Mouse (Mus musculus): Measurements from ENCODE around the gene Klk5. TPM values are rescaled to one million over a fixed set of nuclear protein-coding genes. Genes with fewer than 3 reads are reported as not detected.

The Klk5 gene
- polyA plus RNA-seq, 1 experiment from 2014 or later: 1.1 TPM

DNA sequence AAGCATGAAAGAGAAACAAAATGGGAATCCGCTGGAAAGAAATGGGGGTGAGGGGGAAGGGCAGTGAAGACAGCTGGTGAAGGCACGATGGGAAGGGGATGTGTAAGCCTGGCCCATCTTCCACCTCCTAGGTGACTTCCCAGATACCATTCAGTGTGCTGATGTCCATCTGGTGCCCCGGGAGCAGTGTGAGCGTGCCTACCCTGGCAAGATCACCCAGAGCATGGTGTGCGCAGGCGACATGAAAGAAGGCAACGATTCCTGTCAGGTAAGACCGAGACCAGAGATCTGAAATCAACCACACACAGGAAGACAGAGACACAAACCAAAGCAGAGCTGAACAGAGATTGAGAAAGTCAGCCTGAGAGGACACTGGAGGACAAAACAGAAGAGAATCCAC is 12.8 kb upstream of the Klk5 start:
- H3K4me3 ChIP-seq: no peak overlapping the region
- H3K27me3 ChIP-seq: no peaks in the 10 kb centered on the region
- H3K36me3 ChIP-seq: no peaks in the 10 kb centered on the region
- 91% methylated on average over 8 of the region's 8 CpGs for WGBS
- no peaks in the 10 kb centered on the region for H3K9me3 ChIP-seq
- no peak overlapping the region for H3K27ac ChIP-seq
- H3K4me1 ChIP-seq: no peaks in the 10 kb centered on the region
- H3K4me2 ChIP-seq: no peak overlapping the region
- no peak for ATAC-seq (ENCODE audit: insufficient number of reproducible peaks, insufficient read depth, low FRiP score, low TSS enrichment, low read depth)
- no peak overlapping the region for H3K9ac ChIP-seq

- no peak for ATAC-seq (ENCODE audit: insufficient number of reproducible peaks, insufficient read depth, low FRiP score, low TSS enrichment, low read depth)
These were observed 2.0 kb downstream of the Klk5 start for GRCm38 (mm10) chr7:43843801-43844200.

GRCm38 (mm10) chr7:43851616-43852015 is 9.8 kb downstream of the Klk5 start:
- H3K4me1 ChIP-seq: no peaks in the 10 kb centered on the region
- H3K27me3 ChIP-seq: no peaks in the 10 kb centered on the region
- no peaks in the 10 kb centered on the region for H3K9me3 ChIP-seq
- H3K36me3 ChIP-seq: no peaks in the 10 kb centered on the region
- no peak overlapping the region for H3K9ac ChIP-seq
- no peak overlapping the region for H3K4me2 ChIP-seq
- H3K27ac ChIP-seq: no peak overlapping the region
- no peak for ATAC-seq (ENCODE audit: insufficient number of reproducible peaks, insufficient read depth, low FRiP score, low TSS enrichment, low read depth)
- 91% methylated on average over 6 of the region's 6 CpGs for WGBS
- no peak overlapping the region for H3K4me3 ChIP-seq

More at GRCm38 (mm10) chr7:43843801-43844200, 2.0 kb downstream of the Klk5 start:
- no peak overlapping the region for H3K27ac ChIP-seq
- no peaks in the 10 kb centered on the region for H3K27me3 ChIP-seq
- no peak overlapping the region for H3K9ac ChIP-seq
- no peak overlapping the region for H3K4me2 ChIP-seq
- H3K9me3 ChIP-seq: no peaks in the 10 kb centered on the region
- no peak overlapping the region for H3K4me3 ChIP-seq
- WGBS: 91% methylated on average over 4 of the region's 4 CpGs
- H3K4me1 ChIP-seq: no peaks in the 10 kb centered on the region
- H3K36me3 ChIP-seq: no peaks in the 10 kb centered on the region

GRCm38 (mm10) chr7:43854642-43855380 is 13.0 kb downstream of the Klk5 start:
- no peak for ATAC-seq (ENCODE audit: insufficient number of reproducible peaks, insufficient read depth, low FRiP score, low TSS enrichment, low read depth)
- Histone ChIP-seq H3K36me3 (no peaks in the 10 kb centered on the region), H3K27ac (no peak overlapping the region), H3K9ac (no peak overlapping the region), H3K27me3 (no peaks in the 10 kb centered on the region), H3K4me3 (no peak overlapping the region), H3K9me3 (no peaks in the 10 kb centered on the region), H3K4me1 (no peaks in the 10 kb centered on the region), H3K4me2 (no peak overlapping the region)
- WGBS: 74% methylated on average over 9 of the region's 9 CpGs

DNA sequence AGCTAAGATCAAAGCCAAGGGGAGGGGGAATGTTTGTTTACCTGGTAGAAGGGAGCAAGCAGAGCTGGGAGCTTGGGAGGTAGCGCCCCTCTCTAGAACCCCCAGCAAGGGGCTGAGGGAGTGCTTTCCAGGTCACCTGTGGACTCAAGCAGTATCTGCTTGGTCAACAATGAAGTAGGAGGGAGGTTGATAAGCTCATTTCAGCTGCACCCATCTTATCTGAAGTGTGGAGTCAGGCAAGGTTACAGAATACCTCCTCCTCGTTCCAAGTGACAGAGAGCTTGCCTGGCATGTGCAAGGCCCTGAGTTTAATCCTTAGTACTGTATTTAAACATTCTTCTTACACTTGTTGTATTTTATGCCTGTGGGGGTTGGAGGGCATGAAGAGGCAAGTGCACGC is 13.9 kb downstream of the Klk5 start:
- ATAC-seq (ENCODE audit: insufficient number of reproducible peaks, insufficient read depth, low FRiP score, low TSS enrichment, low read depth): no peak
- Histone ChIP-seq H3K9ac (no peak overlapping the region), H3K4me2 (no peak overlapping the region), H3K9me3 (no peaks in the 10 kb centered on the region), H3K4me3 (no peak overlapping the region), H3K4me1 (no peaks in the 10 kb centered on the region), H3K36me3 (no peaks in the 10 kb centered on the region), H3K27me3 (no peaks in the 10 kb centered on the region), H3K27ac (no peak overlapping the region)
- WGBS: 72% methylated on average over 3 of the region's 3 CpGs

DNA sequence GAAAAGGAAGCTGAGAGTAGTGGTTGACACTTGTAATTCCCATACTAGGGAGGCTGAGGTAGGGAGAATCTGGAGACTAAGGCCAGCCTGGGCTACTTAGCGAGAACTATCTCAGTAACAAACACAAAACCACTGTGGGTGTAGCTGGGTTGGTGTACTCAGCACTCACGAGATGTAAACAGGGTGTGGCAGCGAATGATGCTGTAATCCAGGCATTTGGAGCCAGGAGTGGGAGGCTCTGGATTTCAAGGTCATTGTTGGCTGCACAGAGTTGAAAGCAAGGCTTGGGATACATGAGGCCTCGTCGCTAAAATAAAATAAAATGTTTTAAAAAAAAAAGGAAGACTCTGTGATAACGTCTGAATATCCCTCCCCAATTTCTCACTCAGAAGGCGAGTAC is 14.5 kb downstream of the Klk5 start:
- Histone ChIP-seq H3K9me3 (no peaks in the 10 kb centered on the region), H3K27ac (no peak overlapping the region), H3K4me3 (no peak overlapping the region), H3K9ac (no peak overlapping the region), H3K27me3 (no peaks in the 10 kb centered on the region), H3K36me3 (no peaks in the 10 kb centered on the region), H3K4me1 (no peaks in the 10 kb centered on the region), H3K4me2 (no peak overlapping the region)
- WGBS: 83% methylated on average over 7 of the region's 7 CpGs
- ATAC-seq (ENCODE audit: insufficient number of reproducible peaks, insufficient read depth, low FRiP score, low TSS enrichment, low read depth): no peak

GRCm38 (mm10) chr7:43857501-43857900 is 15.7 kb downstream of the Klk5 start:
- 90% methylated on average over 12 of the region's 12 CpGs for WGBS
- no peak overlapping the region for H3K27ac ChIP-seq
- no peaks in the 10 kb centered on the region for H3K36me3 ChIP-seq
- no peak overlapping the region for H3K4me3 ChIP-seq
- H3K27me3 ChIP-seq: no peaks in the 10 kb centered on the region
- H3K4me1 ChIP-seq: no peaks in the 10 kb centered on the region
- H3K9ac ChIP-seq: no peak overlapping the region
- no peak overlapping the region for H3K4me2 ChIP-seq
- ATAC-seq (ENCODE audit: insufficient number of reproducible peaks, insufficient read depth, low FRiP score, low TSS enrichment, low read depth): no peak
- no peaks in the 10 kb centered on the region for H3K9me3 ChIP-seq

- ATAC-seq (ENCODE audit: insufficient number of reproducible peaks, insufficient read depth, low FRiP score, low TSS enrichment, low read depth): no peak
- no peak overlapping the region for H3K4me2 ChIP-seq
- H3K4me3 ChIP-seq: no peak overlapping the region
- H3K27me3 ChIP-seq: no peaks in the 10 kb centered on the region
- H3K9ac ChIP-seq: no peak overlapping the region
- H3K27ac ChIP-seq: no peak overlapping the region
- no peaks in the 10 kb centered on the region for H3K4me1 ChIP-seq
- WGBS: 69% methylated on average over 8 of the region's 8 CpGs
- no peaks in the 10 kb centered on the region for H3K36me3 ChIP-seq
- no peaks in the 10 kb centered on the region for H3K9me3 ChIP-seq
These were observed 18.6 kb downstream of the Klk5 start for GRCm38 (mm10) chr7:43860411-43860810.

GRCm38 (mm10) chr7:43873237-43873636 is 31.5 kb downstream of the Klk5 start:
- 2% methylated on average over 10 of the region's 10 CpGs for WGBS
- H3K4me3 ChIP-seq: no peak overlapping the region
- H3K4me2 ChIP-seq: no peak overlapping the region
- no peaks in the 10 kb centered on the region for H3K27me3 ChIP-seq
- no peaks in the 10 kb centered on the region for H3K9me3 ChIP-seq
- H3K9ac ChIP-seq: no peak overlapping the region; the same call in 1 of the 2 replicates
- H3K27ac ChIP-seq: no peak overlapping the region
- ATAC-seq (ENCODE audit: insufficient number of reproducible peaks, insufficient read depth, low FRiP score, low TSS enrichment, low read depth): no peak
- H3K4me1 ChIP-seq: no peaks in the 10 kb centered on the region
- H3K36me3 ChIP-seq: no peaks in the 10 kb centered on the region

- Histone ChIP-seq H3K27me3 (no peaks in the 10 kb centered on the region), H3K4me3 (no peak overlapping the region), H3K4me1 (no peaks in the 10 kb centered on the region), H3K27ac (no peak overlapping the region), H3K36me3 (no peaks in the 10 kb centered on the region), H3K9me3 (no peaks in the 10 kb centered on the region), H3K9ac (0 out of 2 replicates have a peak overlapping the region, but pooled peaks have one; percentile 16), H3K4me2 (no peak overlapping the region)
- no peak for ATAC-seq (ENCODE audit: insufficient number of reproducible peaks, insufficient read depth, low FRiP score, low TSS enrichment, low read depth)
- WGBS: 36% methylated on average over 3 of the region's 3 CpGs
These were observed 31.9 kb downstream of the Klk5 start for GRCm38 (mm10) chr7:43873674-43874073.

GRCm38 (mm10) chr7:43874868-43875375 is 33.2 kb downstream of the Klk5 start:
- WGBS: 70% methylated on average over 6 of the region's 6 CpGs
- Histone ChIP-seq H3K27me3 (no peaks in the 10 kb centered on the region), H3K4me1 (no peaks in the 10 kb centered on the region), H3K4me3 (no peak overlapping the region), H3K4me2 (no peak overlapping the region), H3K27ac (no peak overlapping the region), H3K36me3 (no peaks in the 10 kb centered on the region), H3K9ac (no peak overlapping the region), H3K9me3 (no peaks in the 10 kb centered on the region)
- no peak for ATAC-seq (ENCODE audit: insufficient number of reproducible peaks, insufficient read depth, low FRiP score, low TSS enrichment, low read depth)

GRCm38 (mm10) chr7:43876444-43876843 is 34.7 kb downstream of the Klk5 start:
- Histone ChIP-seq H3K27ac (peak overlapping the region; percentile 22; the same call in 1 of the 2 replicates), H3K9ac (no peak overlapping the region), H3K27me3 (peaks cover 2% of the 10 kb centered on the region; the same call in 1 of the 2 replicates), H3K4me1 (0 out of 2 replicates have a peak, but pooled peaks cover 3% of the 10 kb centered on the region), H3K36me3 (no peaks in the 10 kb centered on the region), H3K4me3 (no peak overlapping the region), H3K4me2 (no peak overlapping the region), H3K9me3 (no peaks in the 10 kb centered on the region)
- no peak for ATAC-seq (ENCODE audit: insufficient number of reproducible peaks, insufficient read depth, low FRiP score, low TSS enrichment, low read depth)
- WGBS: 75% methylated on average over 4 of the region's 4 CpGs
